Mouse (Mus musculus) CH12.LX (cell line): ENCODE measurements around the gene Kpnb1.

Experiments used
- CHD2 ChIP-seq: IDR thresholded peaks from 2 replicates; pipeline ENCODE4 v1.6.1; 2011; ENCODE audit warnings: low read length, improper control_type of control experiment
- CTCF ChIP-seq, 2 experiments: IDR thresholded peaks in 1 of 2; conservative IDR thresholded peaks in 1 of 2; 2 replicates each; pipeline ENCODE4 v1.5.1; 2011 to 2012; ENCODE audit warnings: low read depth in 2 of 2, low read length in 2 of 2, improper control_type of control experiment in 1 of 2, inconsistent platforms in 1 of 2, mild to moderate bottlenecking in 1 of 2, moderate library complexity in 1 of 2
- E2F4 ChIP-seq: IDR thresholded peaks from 2 replicates; pipeline ENCODE4 v1.6.1; 2011; ENCODE audit warnings: low read depth, low read length, improper control_type of control experiment; ENCODE audit not compliant: insufficient replicate concordance
- ELF1 ChIP-seq: IDR thresholded peaks from 2 replicates; pipeline ENCODE4 v1.6.1; 2014; ENCODE audit warnings: low read depth, mild to moderate bottlenecking, inconsistent platforms, low read length, improper control_type of control experiment
- MAFK ChIP-seq: IDR thresholded peaks from 2 replicates; pipeline ENCODE4 v1.6.1; 2011; ENCODE audit warnings: low read length, improper control_type of control experiment; ENCODE audit not compliant: insufficient replicate concordance
- MAX ChIP-seq: IDR thresholded peaks from 2 replicates; pipeline ENCODE4 v1.6.1; 2011; ENCODE audit warnings: low read length, improper control_type of control experiment
- MEF2A ChIP-seq: IDR thresholded peaks from 2 replicates; pipeline ENCODE4 v1.6.1; 2014; ENCODE audit warnings: low read depth, mild to moderate bottlenecking, inconsistent platforms, low read length, improper control_type of control experiment, borderline replicate concordance
- POLR2A ChIP-seq: IDR thresholded peaks from 2 replicates; pipeline ENCODE4 v1.6.1; 2011; ENCODE audit warnings: low read depth, mild to moderate bottlenecking, improper control_type of control experiment, low read length
- POLR2AphosphoS2 ChIP-seq: IDR thresholded peaks from 2 replicates; pipeline ENCODE4 v1.6.1; 2011; ENCODE audit warnings: low read depth, low read length, improper control_type of control experiment
- USF1 ChIP-seq: IDR thresholded peaks from 2 replicates; pipeline ENCODE4 v1.6.1; 2014; ENCODE audit warnings: low read depth, mild to moderate bottlenecking, inconsistent platforms, low read length, improper control_type of control experiment
- USF2 ChIP-seq: conservative IDR thresholded peaks from 2 replicates; pipeline ENCODE4 v1.6.1; 2011; ENCODE audit warnings: low read depth, low read length, improper control_type of control experiment
- ZC3H11A ChIP-seq: IDR thresholded peaks from 2 replicates; pipeline ENCODE4 v1.6.1; 2012; ENCODE audit warnings: low read depth, mild to moderate bottlenecking, inconsistent platforms, low read length, improper control_type of control experiment
- ZNF384 ChIP-seq: IDR thresholded peaks from 2 replicates; pipeline ENCODE4 v1.6.1; 2012; ENCODE audit warnings: low read depth, low read length, improper control_type of control experiment, inconsistent platforms

GRCm38 (mm10) chr11:97152662-97153287 lies 34.9 kb downstream of the Kpnb1 start:
- peak in 1 of 2 experiments; percentile 70; a peak in 2 of 4 replicates for TF ChIP-seq CTCF (conservative IDR thresholded peaks at IDR 0.05 in 1 of 2, IDR thresholded peaks at IDR 0.05 in 1 of 2; ENCODE audit: low read depth in 2 of 2, low read length in 2 of 2)
- no peak for TF ChIP-seq ELF1
- no peak for TF ChIP-seq MAFK
- no peak for TF ChIP-seq MAX
- TF ChIP-seq POLR2AphosphoS2, result 0 out of 2 replicates have a peak, but pooled peaks have one; percentile 73
- TF ChIP-seq CHD2, result no peak
- TF ChIP-seq ZC3H11A, result no peak
- no peak for TF ChIP-seq USF1
- no peak for TF ChIP-seq E2F4
- TF ChIP-seq MEF2A, result no peak
- TF ChIP-seq USF2, result no peak
- no peak for TF ChIP-seq POLR2A
- TF ChIP-seq ZNF384, result no peak
